Mouse (Mus musculus) heart, embryonic 14.5 days (tissue): ENCODE results near the gene Olfr1555-ps1. TPM values are rescaled to one million over a fixed set of nuclear protein-coding genes. Genes with fewer than 3 reads are reported as not detected.
"Not testable (repeated sequence)": the region's sequence is repeated elsewhere in the genome, so short reads cannot be mapped to it uniquely, and the experiment has no call there.

Source experiments
- ATAC-seq: fragments of 200-750 bp; cut with Nextera tagmentation; 2 replicates; pipeline ENCODE4 v1.8.0; 2017; ENCODE audit warnings: low read depth, moderate TSS enrichment; ENCODE audit not compliant: insufficient number of reproducible peaks, insufficient read depth, low FRiP score
- H3K27ac ChIP-seq, 2 experiments: fragments of 200-500 bp in 1 of 2; fragments of 300-500 bp in 1 of 2; sonication (generic) in 1 of 2; replicated peaks in 1 of 2; 2 replicates each; pipeline ENCODE4 v1.5.1; 2012 to 2014; ENCODE audit warnings: low read depth in 2 of 2, low read length in 2 of 2, control low read depth in 1 of 2, mild to moderate bottlenecking in 1 of 2, mixed read lengths in 1 of 2; ENCODE audit not compliant: control insufficient read depth in 1 of 2, insufficient read depth in 1 of 2
- H3K27me3 ChIP-seq: fragments of 300-500 bp; sonication (generic); 2 replicates; pipeline ENCODE4 v1.6.1; 2014; ENCODE audit warnings: mild to moderate bottlenecking, low read length, control low read depth; ENCODE audit not compliant: control insufficient read depth, insufficient read depth
- H3K36me3 ChIP-seq: fragments of 300-500 bp; sonication (generic); 2 replicates; pipeline ENCODE4 v1.6.1; 2014; ENCODE audit warnings: mild to moderate bottlenecking, control low read depth, low read length, mixed read lengths; ENCODE audit not compliant: control insufficient read depth, insufficient read depth
- H3K4me1 ChIP-seq, 2 experiments: fragments of 200-500 bp in 1 of 2; fragments of 300-500 bp in 1 of 2; sonication (generic) in 1 of 2; 2 replicates each; pipeline ENCODE4 v1.6.1; 2012 to 2014; ENCODE audit warnings: low read length in 2 of 2, control low read depth in 1 of 2, mixed read lengths in 1 of 2; ENCODE audit not compliant: control insufficient read depth in 2 of 2, insufficient read depth in 2 of 2
- H3K4me2 ChIP-seq: fragments of 300-500 bp; sonication (generic); 2 replicates; pipeline ENCODE4 v1.6.1; 2014; ENCODE audit warnings: mild to moderate bottlenecking, low read length
- H3K4me3 ChIP-seq, 2 experiments: fragments of 200-500 bp in 1 of 2; fragments of 300-500 bp in 1 of 2; sonication (generic) in 1 of 2; 2 replicates each; pipeline ENCODE4 v1.5.1; 2012 to 2014; ENCODE audit warnings: low read length in 2 of 2, mild to moderate bottlenecking in 2 of 2, control low read depth in 1 of 2, low read depth in 1 of 2, moderate library complexity in 1 of 2; ENCODE audit not compliant: control insufficient read depth in 1 of 2, insufficient read depth in 1 of 2
- H3K9ac ChIP-seq: fragments of 300-500 bp; sonication (generic); 2 replicates; pipeline ENCODE4 v1.6.1; 2014; ENCODE audit warnings: mild to moderate bottlenecking, low read length
- H3K9me3 ChIP-seq: fragments of 300-500 bp; sonication (generic); 2 replicates; pipeline ENCODE4 v1.6.1; 2016; ENCODE audit warnings: low read length, control low read depth; ENCODE audit not compliant: control insufficient read depth
- WGBS: fragments of 180-500 bp; shearing (Covaris S2); extraction: QIAGEN DNeasy Blood & Tissue Kit; methylation state at CpG from one replicate; pipeline ENCODE4 v1.1.7; 2014; 5-methylcytosine and 5-hydroxymethylcytosine counted together
- polyA plus RNA-seq: library from polyadenylated mRNA; unstranded; fragments of >200 nt; fragmentation: Nextera tagmentation; extraction: Ambion mirVana; gene quantifications from 2 replicates; pipeline ENCODE4 v1.2.1, GENCODE M21; 2014

Olfr1555-ps1 gene
- polyA plus RNA-seq, result not detected in 2 replicates

GRCm38 (mm10) chr19:12170062-12170599 is at the start of gene Olfr1555-ps1:
TSS of gene Olfr1555-ps1 (minus strand) at chr19:12170112.
- WGBS, result 42% methylated on average over 1 of the region's 1 CpGs
- not testable (repeated sequence) for H3K9ac ChIP-seq, H3K4me1 ChIP-seq, H3K27me3 ChIP-seq, ATAC-seq, H3K36me3 ChIP-seq, H3K27ac ChIP-seq, H3K4me3 ChIP-seq, H3K9me3 ChIP-seq, H3K4me2 ChIP-seq

GRCm38 (mm10) chr19:12200334-12200733 is 30.4 kb upstream of the Olfr1555-ps1 start, which contains the start of gene Olfr1431:
TSS of gene Olfr1431 (plus strand) at chr19:12200634.
- Histone ChIP-seq H3K4me2 (no peak within 1 kb of the TSS), H3K4me1 (no peaks in the 10 kb centered on the region), H3K4me3 (no peak within 1 kb of the TSS), H3K36me3 (no peaks in the 10 kb centered on the region), H3K27ac (no peak within 1 kb of the TSS), H3K27me3 (no peaks in the 10 kb centered on the region), H3K9ac (no peak within 1 kb of the TSS), H3K9me3 (0 out of 2 replicates have a peak, but pooled peaks cover 3% of the 10 kb centered on the region)
- no peak for ATAC-seq
- 51% methylated on average over 1 of the region's 1 CpGs for WGBS

- H3K9ac ChIP-seq, H3K9me3 ChIP-seq, H3K36me3 ChIP-seq, H3K4me1 ChIP-seq, H3K27ac ChIP-seq, ATAC-seq, H3K27me3 ChIP-seq, H3K4me3 ChIP-seq, H3K4me2 ChIP-seq: not testable (repeated sequence)
- WGBS, result 81% methylated on average over 4 of the region's 4 CpGs
These were observed 29.2 kb upstream of the Olfr1555-ps1 start for GRCm38 (mm10) chr19:12199076-12199475.

GRCm38 (mm10) chr19:12175431-12175830 is 5.5 kb upstream of the Olfr1555-ps1 start:
- WGBS, result 70% methylated on average over 5 of the region's 5 CpGs
- ATAC-seq, H3K4me1 ChIP-seq, H3K9ac ChIP-seq, H3K27ac ChIP-seq, H3K36me3 ChIP-seq, H3K27me3 ChIP-seq, H3K4me2 ChIP-seq, H3K9me3 ChIP-seq, H3K4me3 ChIP-seq: not testable (repeated sequence)

- Histone ChIP-seq H3K27me3 (no peaks in the 10 kb centered on the region), H3K9ac (no peak overlapping the region), H3K4me2 (no peak overlapping the region), H3K4me3 (no peak overlapping the region), H3K9me3 (no peaks in the 10 kb centered on the region), H3K36me3 (no peaks in the 10 kb centered on the region), H3K4me1 (no peaks in the 10 kb centered on the region), H3K27ac (no peak overlapping the region)
- ATAC-seq, result no peak
- 82% methylated on average over 3 of the region's 3 CpGs for WGBS
These were observed 24.5 kb downstream of the Olfr1555-ps1 start for GRCm38 (mm10) chr19:12145452-12145851.

- Histone ChIP-seq H3K4me3 (no peak overlapping the region), H3K4me2 (no peak overlapping the region), H3K9ac (no peak overlapping the region), H3K27me3 (no peaks in the 10 kb centered on the region), H3K4me1 (no peaks in the 10 kb centered on the region), H3K36me3 (no peaks in the 10 kb centered on the region), H3K27ac (no peak overlapping the region), H3K9me3 (no peaks in the 10 kb centered on the region)
- WGBS, result 72% methylated on average over 1 of the region's 1 CpGs
- ATAC-seq, result no peak
These were observed 26.6 kb downstream of the Olfr1555-ps1 start for GRCm38 (mm10) chr19:12143356-12143755.

GRCm38 (mm10) chr19:12134289-12134688 is 35.6 kb downstream of the Olfr1555-ps1 start:
- Histone ChIP-seq H3K9me3 (no peaks in the 10 kb centered on the region), H3K36me3 (no peaks in the 10 kb centered on the region), H3K9ac (no peak overlapping the region), H3K27ac (no peak overlapping the region), H3K4me2 (no peak overlapping the region), H3K27me3 (no peaks in the 10 kb centered on the region), H3K4me3 (no peak overlapping the region), H3K4me1 (no peaks in the 10 kb centered on the region)
- ATAC-seq, result no peak
- 27% methylated on average over 2 of the region's 2 CpGs for WGBS

- no peaks in the 10 kb centered on the region for H3K36me3 ChIP-seq
- H3K27ac ChIP-seq, result no peak within 1 kb of the TSS
- ATAC-seq, result no peak
- H3K27me3 ChIP-seq, result no peaks in the 10 kb centered on the region
- H3K4me2 ChIP-seq, result no peak within 1 kb of the TSS
- no peaks in the 10 kb centered on the region for H3K9me3 ChIP-seq
- H3K4me1 ChIP-seq, result no peaks in the 10 kb centered on the region
- H3K9ac ChIP-seq, result no peak within 1 kb of the TSS
- H3K4me3 ChIP-seq, result no peak within 1 kb of the TSS
- 67% methylated on average over 3 of the region's 3 CpGs for WGBS
These were observed 46.8 kb downstream of the Olfr1555-ps1 start, which contains the start of gene Olfr76 for GRCm38 (mm10) chr19:12123103-12123502. TSS of gene Olfr76 (minus strand) at chr19:12123203.
